Mouse (Mus musculus) c-Kit-positive CD71-positive TER-119-negative erythroid progenitor cells, embryonic 14.5 days (primary cell): ENCODE data around the gene Pla2g12b.
A peak's percentile ranks its signal among the peaks of the same experiment; 100 is the strongest.

ENCODE experiments used
- DNase-seq: peaks from one replicate; pipeline ENCODE4 v3.0.0-alpha.2; 2013; ENCODE audit warnings: low read depth

Gene Pla2g12b

DNA sequence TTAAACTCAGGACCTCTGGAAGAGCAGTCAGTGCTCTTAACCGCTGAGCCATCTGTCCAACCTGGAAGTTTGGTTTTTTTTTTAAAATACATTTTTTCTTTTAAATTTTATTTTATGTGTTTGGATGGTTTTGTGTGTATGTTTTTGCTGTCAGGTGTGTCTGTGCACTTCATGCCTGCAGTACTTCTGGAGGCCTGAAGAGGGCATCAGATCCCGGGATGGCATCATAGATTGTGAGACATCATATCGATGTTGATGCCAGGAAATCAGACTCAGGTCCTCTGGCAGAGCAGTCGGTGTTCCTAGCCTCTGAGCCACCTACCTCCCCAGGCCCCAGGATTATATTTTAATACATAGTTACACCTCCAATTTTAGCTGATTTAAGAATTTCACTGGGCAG is 10.3 kb downstream of the Pla2g12b start:
- DNase-seq: no peak

DNA sequence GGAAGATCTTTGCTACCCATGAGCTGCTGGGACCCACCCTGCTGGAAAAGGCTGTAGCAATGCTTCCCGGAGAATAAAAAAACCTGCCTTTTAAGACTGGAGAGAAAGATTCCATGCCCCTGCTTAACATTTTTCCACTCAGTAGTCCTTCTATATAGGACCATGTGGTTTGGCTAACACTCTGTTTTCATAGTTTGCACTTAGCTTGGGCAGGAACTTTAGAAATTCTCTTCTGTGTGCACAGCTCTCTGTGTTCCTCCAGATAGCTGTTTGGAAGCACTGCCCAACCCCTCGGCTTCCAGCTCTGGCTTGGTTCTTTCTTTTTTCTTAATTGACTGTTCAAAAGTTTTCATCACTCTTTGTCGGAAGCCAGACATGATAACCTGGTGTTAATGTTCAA is 13.2 kb downstream of the Pla2g12b start:
- DNase-seq: no peak

DNA sequence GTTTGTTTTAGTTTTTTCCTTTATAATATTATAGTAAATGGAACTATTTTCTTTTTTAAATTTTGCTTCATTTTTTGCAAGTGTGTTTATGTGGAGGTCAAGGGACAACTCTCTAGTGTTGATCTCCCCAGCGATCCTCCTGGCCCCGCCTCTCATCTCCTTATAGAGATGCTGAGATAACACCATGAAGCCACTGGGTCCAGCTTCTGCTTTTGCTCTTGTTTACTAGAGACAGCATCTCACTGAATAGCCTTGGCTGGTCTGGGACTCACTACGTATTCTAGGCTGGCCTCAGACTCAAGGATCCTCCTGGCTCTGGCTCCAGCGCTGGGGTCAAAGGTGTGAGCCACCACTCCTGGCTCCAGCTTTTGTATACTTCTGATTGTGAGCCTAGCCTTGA is 16.1 kb downstream of the Pla2g12b start:
- DNase-seq: no peak

DNA sequence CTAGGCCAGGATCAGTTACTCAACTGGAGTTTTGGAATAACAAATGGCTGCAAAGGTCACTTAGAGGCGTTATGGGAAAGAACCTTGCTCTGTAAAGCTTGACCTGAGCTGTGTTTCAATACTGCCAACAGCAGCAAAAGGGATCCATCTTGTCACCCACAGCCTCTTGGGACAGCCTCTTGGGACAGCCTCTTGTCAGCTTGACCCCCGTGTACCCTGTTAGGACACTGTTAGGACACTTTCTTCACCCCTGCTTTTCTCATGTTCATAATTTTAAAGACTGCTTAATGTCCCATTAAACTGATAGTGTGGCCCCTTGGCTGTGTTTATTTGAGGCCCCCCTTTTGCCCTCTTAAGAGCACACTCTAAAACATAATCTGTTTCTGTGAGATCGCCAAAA is 21.0 kb downstream of the Pla2g12b start:
- DNase-seq: no peak

DNA sequence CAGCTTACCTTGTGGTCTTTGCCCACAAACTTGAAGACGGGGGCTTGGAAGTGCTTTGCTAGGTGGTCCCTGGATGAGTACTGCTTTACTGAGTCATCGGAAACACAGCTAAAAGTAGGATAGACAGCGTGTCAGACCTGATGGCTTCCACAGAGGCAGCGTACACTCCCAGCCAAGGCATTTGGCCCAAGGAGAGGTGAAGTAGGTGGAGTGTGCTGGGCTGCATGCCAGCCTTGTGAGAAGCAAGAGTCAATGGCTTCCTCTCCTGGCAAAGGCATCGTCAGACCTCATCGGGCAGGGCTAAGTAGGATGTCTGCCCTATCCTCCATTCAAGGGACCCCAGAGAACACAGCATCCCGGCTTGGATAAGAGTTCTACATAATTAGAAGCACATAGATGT is 21.9 kb downstream of the Pla2g12b start:
- no peak for DNase-seq

DNA sequence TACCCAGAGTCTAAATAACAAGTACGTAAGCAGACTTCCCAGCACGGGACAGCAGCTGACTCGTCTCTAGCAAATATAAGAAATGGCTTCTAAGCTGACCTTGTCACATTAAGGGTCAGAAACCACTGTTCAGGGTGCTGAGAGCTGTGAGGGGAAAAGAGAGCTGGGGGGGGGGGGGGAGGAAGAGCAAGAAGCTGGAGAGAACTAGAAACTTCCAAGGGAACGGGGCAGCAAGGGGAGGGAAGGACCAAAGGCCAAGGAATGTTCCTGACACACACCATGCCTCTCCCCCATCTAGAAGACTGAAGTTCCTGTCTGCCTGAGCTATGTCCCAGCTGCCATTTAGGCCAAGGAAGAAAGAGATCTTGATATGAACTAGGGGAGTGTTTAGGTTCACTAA is 22.9 kb downstream of the Pla2g12b start:
- DNase-seq: no peak

DNA sequence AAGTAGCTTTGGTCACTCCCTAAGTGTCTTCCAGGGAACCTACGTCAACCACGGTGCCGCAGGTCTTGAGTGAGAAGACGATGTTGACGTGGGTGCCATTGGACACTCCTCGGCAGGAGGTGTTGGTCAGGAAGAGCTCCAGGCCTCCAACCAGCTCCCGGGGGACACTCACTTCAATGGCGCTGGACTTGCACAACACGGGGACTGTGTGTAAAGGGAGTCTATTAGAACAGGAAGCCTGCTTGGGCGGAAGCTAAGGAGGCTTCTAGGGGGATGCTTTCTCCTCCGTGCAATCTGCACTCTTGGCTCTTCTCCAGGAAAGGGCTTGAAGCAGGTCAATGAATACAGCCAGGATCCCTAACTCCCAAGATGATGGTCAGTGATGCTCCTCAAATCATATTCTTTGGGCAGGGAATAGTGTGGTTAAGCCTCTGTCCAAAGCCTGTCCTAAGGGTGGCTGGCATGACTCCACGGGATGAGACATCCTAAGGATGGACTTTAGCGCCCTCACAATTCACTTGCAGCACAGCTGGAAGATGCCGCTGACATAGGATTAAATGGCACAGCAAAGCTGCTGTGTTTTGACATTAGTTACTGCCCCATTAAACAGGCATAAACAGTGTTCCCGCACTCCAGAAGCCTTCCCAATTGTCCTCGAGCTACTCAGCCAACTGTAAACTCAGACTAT is 26.1 kb downstream of the Pla2g12b start:
- no peak for DNase-seq

DNA sequence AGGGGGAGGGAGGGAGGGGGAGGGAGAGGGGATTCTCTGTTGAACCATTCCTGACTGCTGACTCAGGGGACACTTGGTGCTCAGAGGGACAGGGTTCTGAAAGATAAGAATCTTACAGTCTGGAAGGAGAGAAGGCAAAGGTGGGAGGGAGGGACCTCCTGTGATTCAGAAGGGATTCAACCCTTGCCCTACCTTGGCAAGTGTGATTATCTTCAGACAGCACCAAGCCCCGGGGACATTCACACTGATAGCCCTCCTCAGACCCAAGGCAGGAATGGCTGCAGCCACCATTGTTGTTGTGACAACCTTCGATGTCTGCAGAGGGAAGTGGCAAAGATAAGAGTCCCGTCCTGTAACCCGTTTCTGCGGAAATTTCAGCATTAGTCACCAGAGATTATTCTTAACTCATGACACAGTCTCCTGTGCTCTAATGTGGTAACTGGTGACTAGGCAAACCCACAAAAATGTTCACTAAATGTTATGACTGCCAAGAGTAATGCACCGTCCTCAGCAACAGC is 27.3 kb downstream of the Pla2g12b start:
- DNase-seq: peak; percentile 44

DNA sequence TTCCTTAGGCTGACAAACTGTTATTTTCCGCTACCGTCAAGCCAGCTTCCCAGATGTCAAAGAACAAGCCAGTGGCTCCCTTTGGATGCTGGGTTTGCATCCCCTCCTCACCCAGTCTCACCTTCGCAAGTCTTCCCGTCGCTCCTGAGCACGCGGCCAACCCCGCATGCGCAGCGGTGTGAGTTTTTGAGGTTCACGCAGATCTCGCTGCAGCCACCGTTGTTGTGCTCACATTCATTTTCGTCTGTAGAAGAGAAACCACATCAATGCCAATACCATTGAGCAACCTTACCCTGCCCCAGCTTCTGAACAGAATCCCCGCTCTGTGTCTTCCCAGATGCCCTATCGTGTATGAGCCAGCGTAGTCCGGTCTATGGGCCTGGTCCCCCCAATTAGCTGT is 32.3 kb downstream of the Pla2g12b start:
- DNase-seq: no peak

DNA sequence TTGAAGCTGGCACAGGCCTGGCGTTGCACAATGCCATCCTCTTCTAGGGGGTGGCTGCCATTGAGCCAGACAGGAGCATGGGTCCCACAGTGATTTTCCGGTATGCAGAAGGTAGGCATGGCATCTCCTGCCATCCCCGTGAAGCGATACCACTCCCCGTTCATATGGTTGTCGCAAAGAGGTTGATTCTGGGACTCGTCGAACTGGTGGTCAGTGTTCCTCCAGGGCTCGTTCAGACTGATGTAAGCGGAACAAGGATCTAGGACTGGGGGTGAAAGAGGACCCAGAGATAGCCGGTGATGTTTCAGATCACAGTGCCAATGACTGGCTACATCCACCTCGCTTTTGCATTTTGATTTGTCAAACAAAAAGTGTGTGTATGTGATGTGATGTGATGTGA is 35.2 kb downstream of the Pla2g12b start:
- DNase-seq: no peak

DNA sequence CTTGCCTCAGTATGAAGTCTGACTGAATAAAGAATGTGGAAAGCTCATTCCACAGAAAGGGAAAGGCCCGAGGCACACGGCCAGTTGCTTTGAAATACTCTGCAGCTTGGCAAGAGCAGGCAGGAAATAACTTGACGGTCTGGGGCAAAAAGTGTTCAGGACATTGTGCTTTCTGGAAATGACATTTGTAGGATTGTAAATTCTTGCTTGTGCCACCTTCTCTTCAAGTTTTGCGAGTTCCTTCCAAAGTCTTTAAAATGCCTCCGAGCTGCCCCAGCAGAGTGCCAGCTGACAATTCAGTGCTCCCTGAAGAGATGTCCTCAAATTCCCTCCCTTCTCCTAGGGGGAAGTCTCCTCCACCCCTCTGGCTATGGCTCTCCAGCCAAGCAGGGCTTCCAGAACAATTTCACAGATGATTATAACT is 36.1 kb downstream of the Pla2g12b start:
- DNase-seq: no peak

DNA sequence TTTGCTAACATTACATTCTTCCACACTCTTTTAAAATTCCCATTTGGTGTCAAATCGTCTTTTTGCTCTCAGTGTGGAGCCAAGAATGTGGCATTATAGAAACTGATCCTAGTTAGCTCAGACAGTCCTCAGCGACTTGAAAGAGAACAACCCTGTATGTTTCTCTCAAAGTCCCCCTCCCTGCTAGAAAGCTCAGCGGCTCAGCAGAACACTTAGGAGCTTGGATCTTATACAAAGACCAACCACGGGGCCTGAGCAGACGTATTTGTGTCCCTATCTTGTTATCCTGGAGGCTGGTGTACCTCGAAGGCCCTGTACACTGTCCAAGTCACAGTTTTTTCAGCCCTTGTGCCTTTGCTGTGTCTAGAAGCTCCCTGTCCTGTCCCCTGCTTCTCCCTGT is 36.7 kb downstream of the Pla2g12b start:
- DNase-seq: no peak

DNA sequence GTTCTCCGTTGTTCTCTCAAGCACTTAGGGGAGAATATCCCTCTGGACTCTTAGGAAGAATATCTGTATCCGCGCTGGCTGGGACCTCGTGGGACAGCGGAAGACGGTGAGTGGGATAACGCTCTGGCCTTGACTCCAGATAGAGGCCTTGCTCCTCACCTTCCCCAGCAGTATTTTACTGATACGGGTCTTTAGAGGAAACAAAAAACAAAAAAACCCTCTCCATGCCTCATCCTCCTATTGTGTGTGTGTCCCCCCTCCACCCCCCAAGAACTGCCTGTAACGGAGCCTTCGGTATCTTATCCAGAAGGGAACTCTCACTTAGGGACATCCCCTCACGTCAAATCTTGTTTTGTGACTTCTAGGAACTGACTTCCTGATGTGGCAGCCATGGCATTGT is 38.3 kb downstream of the Pla2g12b start, which contains the start of gene Oit3:
Gene Oit3 (minus strand): TSS at position 44 of the 400 bp plus-strand sequence.
- no peak for DNase-seq

DNA sequence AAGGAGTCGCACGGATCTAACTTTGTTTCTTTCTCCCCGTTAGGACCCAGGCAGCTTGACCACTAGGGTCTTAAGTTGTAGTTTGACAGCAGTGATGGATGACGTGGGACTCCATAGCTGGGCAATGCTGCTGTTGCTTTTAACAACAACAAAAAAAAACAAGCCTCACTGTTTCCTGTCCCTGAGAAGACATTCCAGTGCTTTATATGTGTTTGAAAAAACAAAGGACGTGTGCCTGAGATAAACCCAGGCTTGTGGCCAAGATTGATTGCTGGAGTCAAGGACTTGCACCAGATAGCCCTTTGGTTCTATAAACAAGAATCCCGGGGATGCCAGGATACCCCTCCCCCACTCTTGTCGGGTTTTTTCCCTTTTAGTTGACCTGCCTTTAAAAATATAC is 39.8 kb downstream of the Pla2g12b start:
- DNase-seq: no peak

DNA sequence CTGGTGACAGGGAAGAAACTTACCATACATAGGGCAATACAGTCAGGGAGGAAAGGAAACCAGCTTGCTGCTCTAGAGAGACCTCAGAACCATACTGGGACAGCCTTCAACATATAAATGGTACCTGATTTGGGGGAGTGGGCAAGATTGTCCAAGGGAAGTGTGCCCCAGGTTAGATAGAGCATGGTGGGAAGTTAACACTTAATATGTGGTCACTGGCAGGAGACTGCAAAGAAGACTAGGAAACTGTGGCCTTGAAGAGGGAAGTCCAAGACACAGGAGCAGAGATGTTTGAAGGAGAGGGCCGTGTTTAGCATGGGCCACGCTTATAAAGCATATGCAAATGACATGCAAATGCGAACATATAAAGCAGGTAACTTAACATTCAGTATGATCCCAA is 40.6 kb downstream of the Pla2g12b start:
- DNase-seq: no peak

DNA sequence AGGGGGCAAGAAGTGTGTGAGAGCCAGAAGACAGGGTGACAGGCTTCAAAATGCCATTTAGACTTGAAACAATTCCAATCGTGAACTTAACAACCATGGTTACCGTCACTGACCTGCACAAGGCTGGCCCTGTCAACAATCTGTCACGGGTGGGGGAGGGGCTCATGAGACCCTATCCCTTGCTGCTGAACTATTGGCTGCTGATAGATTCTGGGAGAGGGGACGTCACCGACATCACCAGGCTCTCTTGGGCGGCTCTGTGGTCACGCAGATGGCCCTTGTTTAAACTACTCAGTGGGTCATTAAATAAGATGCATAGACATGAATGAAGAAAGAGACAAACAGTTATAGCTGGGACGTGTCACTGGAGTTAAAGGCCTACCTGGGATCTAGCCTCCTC is 41.2 kb downstream of the Pla2g12b start:
- DNase-seq: no peak

DNA sequence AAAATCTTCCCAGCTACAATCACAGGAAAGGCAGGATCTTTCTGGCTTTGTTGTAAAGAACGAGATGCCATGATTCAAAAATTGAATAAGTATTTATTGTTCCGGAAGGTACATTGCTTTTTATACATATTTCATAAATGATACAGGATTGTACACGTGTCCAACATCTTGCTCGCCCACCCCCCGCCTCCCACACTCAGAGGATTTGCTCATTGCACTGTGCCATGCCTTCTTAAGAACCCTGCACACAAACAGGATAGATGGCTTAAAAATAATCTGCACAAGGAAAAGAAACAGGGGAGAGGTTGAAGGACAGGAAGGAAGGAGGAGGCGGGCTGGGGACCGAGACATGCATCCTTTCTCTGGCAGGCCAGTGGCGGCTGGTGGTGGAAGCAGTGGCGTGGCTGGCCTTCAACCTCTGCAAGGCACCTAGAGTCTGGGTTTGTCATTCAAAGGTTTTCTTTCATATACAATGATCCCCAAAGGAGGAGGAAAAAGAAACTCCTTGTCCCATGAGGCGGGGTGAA is 43.5 kb downstream of the Pla2g12b start:
- no peak for DNase-seq

DNA sequence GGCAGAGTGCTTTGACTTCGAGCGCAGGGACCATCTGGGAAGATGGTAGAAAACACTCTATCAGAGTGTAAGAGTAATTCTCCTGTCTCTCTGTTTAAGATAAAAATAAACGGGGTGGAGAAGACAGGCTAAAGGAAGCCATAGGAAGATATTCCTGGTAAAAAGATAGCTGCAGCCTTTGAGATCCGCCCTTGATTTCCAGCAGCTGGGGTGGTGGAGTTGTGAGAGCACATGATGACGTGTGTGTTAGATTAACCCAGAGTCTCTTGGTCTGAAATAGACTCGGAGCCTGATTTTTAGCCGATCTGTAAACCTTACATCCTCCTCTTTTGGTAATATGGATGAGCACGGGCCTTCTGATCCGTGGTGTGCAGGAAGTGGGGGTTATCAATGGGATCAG is 44.1 kb downstream of the Pla2g12b start:
- DNase-seq: no peak

DNA sequence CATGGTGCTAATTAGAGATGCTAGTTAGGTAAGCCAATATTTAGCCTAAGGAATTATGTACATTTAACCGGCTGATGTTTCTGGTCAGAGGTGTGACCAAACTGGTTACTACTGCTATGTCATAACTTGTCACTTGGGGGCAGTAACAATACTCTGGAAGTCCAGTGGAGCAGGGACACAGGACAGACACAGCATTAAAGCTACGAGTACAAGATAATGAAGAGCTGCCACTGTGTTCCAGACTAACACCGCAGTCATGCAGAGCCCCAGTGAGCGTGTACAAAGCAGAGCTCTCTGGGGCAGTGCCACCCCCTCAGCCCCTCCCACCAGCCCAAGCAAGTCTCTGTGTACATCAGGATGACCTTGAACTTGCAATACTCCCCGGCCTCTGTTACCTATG is 48.4 kb downstream of the Pla2g12b start:
- DNase-seq: peak; percentile 11

DNA sequence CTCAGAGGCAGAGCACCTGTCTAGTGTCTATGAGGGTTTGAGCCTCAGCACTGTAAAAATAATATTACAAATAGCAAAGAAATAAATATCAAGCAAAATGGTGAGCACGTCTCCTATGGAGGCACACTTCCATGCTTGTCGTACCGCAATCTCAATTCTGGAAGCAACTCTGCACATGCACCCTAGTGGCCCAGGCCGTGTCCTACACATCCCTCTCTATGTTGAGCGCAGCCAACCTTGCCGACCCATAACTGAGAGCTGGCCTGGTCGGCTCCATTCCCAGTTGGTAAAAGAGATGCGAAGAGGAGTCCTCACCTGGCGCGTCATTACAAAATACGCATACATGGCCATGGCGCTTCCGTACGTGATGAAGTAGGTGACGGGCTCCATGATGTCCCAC is 51.2 kb downstream of the Pla2g12b start:
- no peak for DNase-seq

DNA sequence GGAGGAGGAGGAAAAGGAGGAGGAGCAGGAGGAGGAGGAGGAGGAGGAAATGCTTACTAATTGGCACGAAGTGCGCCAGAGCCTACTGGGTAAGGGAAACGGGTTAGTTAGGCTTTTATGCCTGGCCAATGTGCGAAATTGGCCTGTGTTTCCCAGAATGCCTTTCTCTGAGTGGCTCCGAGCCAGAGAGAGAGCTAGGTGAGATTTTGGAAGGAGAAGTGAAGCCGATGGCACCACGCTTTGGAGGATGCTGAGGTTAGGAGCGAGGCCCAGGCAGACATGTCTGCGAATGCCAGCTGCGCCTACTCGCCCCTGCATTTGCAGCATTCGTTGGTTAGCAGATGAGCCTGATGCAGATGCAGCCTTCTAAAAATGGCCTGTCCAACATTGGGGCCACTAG is 56.3 kb downstream of the Pla2g12b start:
- DNase-seq: no peak

DNA sequence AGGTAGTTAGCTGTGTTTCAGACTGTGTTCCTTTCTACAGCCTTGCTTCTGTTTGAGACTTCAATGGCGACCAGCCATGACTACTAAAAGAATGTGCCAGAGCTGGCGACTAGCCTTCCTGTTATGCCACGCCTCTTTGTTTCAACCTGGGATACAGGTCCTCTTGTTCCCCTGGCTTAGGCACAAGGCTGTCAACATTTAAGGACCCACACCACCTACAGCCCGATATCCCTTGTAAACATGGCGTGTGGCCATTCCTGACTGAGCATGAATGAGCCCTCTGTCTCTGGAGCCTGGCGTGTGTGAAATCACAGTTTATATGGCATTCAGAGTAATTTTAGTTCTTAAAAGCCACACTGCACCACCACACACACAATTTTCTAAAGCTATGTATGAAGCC is 58.8 kb downstream of the Pla2g12b start:
- no peak for DNase-seq

DNA sequence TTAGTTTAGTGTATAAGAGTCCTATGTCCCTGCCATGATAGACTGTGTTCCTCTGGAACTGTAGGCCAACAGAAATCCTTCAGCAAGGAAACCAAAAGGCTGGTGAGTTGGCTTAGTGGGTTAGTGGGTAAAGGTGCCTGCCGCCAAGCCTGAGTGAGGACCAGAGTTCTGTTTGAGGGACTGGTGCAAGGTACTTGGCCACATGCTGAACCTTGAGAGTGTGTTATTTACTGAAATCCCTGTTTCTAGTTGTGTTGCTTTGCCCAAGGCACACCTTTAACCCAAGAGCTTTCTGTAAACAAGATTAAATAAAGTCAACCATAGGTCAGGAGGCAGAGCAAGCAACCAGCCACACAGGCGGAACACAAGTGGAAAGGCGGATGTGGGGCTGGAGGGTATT is 62.1 kb downstream of the Pla2g12b start:
- no peak for DNase-seq

DNA sequence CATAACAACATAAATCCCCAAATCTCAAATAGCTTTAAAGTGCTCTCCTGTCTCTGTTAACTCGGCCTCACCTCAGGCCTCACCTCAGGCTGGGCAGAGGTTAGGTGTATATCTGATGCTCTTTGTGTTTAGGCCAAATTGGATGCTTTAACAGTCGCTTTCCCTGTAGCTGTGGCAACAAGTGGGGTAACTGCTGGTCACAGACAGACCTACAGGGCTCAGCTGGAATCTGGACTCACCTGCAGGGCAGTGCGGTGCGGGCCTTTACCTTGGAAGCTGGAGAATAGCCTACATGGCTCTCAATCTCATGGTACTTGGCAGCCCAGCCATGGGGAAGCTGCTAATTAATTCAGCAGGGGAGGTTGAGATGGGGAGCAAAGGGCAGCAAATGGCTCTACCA is 63.2 kb downstream of the Pla2g12b start:
- DNase-seq: no peak
